Mouse (Mus musculus) left cerebral cortex, adult 8-10 months (tissue): ENCODE data around the gene Tmem127. TPM values are rescaled to one million over a fixed set of nuclear protein-coding genes. Genes with fewer than 3 reads are reported as not detected.
"Not testable (repeated sequence)": the region's sequence is repeated elsewhere in the genome, so short reads cannot be mapped to it uniquely, and the experiment has no call there.

Experiments
- DNase-seq, 2 experiments: peaks; one replicate each; pipeline ENCODE4 v3.0.0; 2022; ENCODE audit warnings: low spot score in 2 of 2
- total RNA-seq, 4 experiments: library from RNA; stranded (reverse); gene quantifications; 2 replicates each; pipeline ENCODE4 v1.2.4; 2022

Gene Tmem127
- total RNA-seq: 10 to 100 TPM; 71.7 to 82.1 (median 77.1) TPM

DNA sequence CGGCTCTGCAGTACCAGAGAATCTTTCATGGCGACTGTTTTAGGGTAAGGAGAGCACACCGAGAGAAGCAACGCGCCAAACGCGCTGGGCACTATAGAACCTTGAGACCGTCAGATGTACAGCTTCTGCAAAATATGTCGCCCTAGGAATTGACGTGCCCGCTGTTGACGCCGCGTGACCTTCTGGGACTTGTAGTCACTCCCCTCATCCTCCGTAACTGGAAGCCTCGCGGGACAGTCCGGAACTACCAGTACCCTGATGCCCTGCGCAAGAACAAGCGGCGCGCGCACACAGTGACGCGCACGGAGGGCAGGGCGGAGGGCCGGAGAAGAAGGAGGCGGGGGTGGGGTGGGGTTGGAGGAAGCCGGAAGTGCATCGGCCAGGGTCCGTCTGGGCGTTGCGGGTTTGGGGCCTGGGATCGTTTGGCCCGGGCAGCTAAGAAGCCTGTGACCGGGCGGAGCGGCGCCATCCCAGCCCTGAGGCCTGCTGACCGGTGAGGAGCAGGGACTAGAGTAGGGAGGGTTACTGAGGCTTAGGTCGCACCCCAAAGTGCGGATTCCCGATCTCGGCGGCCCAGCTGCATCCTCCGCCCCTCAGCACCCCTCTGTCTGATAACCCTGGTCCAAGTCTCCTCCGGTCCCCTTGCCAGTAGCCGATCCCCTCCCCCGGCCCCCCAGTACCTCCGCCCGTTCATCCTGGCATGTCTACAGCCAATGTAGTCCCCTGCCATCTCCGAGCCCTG is at the start of gene Tmem127, which contains the start of gene Ciao1:
Tmem127 (plus strand) TSS at position 317 of the 742 bp plus-strand sequence.
Ciao1 (minus strand) TSS at position 225 of the 742 bp plus-strand sequence.
- peak; percentile 90 to 98 for DNase-seq

DNA sequence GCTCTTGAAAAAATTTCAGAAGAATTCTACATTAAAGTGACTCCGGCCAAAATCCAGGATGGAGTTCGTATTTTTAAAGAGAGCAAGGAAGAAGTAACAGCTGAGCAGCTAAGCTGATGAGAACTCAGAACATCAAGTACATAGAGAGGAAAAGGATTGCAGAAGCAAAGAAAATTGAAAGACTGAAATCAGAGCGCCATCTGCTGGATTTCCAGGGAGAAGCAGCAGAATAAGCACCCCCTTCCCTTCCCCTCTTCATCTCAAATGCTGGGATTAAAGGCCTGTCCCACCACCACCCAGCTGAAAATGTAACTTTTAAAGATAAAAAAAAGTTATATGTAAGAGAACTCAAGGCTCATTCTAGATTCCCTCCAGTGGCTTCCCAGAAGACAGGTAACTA is 42.8 kb upstream of the Tmem127 start:
- peak in 1 of 2 experiments; percentile 23 for DNase-seq

DNA sequence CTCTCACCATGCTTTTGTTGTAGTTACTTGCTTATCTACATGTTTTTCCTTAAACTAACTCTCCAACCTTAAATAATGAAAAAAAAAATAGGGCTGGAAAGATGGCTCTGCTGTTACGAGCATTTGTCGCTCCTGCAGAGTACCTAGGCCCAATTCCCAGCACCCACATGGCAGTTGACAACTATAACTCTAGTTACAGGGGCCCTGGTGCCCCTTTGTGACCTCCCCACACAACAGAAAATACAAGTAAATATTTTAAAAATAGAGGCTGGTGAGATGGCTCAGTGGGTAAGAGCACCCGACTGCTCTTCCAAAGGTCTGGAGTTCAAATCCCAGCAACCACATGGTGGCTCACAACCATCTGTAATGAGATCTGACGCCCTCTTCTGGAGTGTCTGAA is 41.8 kb upstream of the Tmem127 start:
- DNase-seq: not testable (repeated sequence)

DNA sequence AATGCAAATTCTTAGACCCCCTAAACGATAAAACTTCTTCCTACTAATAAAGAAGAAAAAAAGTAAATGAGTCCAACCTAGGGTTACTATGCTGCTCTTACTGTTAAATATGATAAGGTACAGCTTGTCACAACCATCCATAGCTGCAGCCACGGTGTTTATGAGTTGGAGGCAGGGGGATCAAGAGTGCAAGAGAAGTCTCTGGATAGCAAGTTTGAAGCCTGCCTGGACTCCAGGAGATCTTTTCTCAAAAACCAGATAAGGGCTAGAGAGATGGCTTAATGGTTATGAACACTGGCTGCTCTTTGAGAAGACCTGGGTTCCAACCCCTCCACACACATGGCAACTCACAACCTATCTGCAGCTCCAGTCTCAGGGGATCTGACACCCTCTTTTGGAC is 40.8 kb upstream of the Tmem127 start:
- no peak for DNase-seq

DNA sequence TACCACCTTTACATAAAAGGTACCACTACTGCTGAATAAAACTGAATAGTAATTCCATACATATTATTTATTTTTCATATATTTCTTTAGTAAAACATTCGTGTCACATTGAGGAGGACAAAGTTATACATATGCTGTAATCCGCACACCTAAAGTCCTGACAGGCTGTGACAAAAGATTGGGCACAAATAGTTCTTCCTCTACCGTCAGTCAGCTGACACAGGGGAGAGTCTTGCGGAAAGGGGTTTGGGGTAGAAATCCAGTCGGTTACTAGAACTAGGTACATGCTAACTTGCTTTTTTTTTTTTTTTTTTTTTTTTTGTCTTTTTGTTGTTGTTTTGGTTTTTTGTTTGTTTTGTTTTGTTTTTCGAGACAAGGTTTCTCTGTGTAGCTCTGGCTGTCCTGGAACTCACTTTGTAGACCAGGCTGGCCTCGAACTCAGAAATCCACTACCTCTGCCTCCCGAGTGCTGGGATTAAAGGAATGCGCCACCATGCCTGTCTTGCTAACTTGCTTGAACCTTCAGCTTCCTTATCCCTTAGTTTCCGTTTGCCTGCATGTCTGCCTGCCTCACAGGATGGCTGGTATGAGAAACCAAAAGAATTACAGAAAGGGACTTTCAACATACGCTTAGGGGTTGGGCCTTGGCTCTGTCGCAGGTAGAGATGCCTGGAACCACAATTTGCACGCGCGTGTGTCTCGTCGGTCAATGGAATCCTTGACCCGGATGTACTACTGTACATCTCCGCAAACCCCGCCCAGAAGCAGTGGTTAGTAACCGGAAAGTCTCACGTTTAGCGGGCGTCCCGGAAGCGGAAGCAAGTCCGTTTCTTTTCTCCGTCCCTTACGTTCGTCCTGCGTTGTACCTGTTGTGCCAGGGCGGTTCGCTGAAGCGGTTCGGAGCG is 39.9 kb upstream of the Tmem127 start, which contains the start of the genes 1810024B03Rik and Snrnp200:
1810024B03Rik (minus strand) TSS at position 734 of the 905 bp plus-strand sequence.
Snrnp200 (plus strand) TSS at position 840 of the 905 bp plus-strand sequence.
- DNase-seq: peak; percentile 91 to 94

DNA sequence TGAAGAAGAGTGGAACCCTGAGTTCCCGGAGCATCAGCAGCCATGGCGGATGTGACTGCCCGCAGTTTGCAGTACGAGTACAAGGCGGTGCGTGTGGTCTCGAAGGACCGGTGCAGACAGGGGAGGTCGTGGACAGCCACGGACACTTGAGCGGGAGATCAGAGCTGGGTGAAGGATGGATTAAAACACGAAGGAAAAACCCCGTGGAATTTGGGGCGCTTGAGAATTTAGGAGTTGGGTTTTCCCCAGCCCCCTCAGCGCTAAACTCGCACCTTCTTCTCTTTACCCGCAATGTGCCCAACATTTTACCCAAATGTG is 39.3 kb upstream of the Tmem127 start:
- no peak for DNase-seq

DNA sequence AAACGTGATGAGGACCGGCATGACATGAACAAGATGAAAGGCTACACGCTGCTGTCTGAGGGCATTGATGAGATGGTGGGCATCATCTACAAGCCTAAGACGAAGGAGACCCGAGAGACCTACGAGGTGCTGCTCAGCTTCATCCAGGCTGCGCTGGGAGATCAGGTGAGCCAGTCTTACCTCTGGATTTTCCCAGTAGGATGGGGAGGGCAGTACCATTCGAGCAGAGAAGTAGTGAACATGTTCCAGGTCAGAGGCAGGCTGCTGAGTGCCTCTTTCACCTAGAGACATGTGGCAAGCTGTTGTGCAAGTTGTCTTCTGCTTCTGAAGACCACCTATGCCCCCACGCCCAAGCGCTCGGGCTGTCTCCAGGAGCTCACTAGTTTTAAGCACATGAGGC is 37.0 kb upstream of the Tmem127 start:
- DNase-seq: no peak

DNA sequence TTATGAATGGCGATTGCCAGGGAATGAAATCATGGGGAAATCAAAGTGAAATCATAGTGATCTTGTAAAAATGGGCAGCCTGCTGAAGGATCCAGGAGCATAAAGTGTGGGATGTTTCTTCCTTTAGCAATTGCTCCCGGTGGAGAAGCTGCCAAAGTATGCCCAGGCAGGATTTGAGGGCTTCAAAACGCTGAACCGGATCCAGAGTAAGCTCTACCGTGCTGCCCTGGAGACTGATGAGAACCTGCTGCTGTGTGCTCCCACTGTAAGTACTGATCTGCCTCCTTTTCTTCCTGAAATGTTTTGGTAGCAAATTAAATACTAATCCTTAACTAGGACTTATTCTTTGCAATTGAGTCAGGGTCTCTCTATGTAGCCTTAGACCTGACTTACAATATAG is 30.0 kb upstream of the Tmem127 start:
- no peak for DNase-seq

DNA sequence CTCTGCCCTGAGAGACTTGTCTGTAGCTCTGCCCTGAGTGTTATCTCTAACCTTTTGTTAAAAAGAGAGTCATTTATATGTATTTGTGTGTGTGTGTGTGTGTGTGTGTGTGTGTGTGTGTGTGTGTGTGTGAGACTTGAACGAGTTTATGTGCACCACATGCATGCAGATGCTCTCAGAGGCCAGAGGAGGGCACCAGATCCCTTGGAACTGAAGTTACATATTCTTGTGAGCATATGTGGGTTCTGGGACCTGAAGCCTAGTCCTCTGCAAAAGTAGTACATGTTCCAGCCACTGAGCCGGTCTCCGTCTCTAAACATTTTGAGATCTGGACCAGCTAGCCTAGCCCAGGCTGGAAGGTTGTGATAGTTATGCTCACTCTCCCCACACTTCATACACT is 22.4 kb upstream of the Tmem127 start:
- DNase-seq: no peak

DNA sequence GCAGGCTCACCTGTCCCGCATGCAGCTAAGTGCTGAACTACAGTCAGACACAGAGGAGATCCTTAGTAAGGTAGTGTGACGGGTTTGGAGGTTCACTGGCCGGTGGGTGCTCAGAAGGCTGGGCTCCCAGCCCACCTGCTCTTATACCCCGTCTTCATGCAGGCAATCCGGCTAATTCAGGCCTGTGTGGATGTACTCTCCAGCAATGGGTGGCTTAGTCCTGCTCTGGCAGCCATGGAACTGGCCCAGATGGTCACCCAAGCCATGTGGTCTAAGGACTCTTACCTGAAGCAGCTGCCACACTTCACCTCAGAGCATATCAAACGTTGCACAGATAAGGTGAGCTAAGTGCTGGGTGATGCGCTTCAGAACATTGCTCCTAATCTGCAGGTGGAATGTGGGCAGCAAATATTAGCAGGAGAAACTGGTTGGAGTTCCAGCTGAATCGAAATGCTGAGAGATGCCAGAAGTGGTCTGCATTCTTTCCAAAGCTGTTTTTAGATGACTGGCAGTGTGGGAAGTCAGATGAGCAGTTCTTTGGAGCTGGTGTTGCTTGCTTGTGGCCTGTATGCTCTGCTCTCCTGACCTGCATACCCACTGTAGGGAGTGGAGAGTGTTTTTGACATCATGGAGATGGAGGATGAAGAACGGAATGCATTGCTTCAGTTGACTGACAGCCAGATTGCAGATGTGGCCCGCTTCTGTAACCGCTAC is 9.7 kb upstream of the Tmem127 start:
- no peak for DNase-seq

DNA sequence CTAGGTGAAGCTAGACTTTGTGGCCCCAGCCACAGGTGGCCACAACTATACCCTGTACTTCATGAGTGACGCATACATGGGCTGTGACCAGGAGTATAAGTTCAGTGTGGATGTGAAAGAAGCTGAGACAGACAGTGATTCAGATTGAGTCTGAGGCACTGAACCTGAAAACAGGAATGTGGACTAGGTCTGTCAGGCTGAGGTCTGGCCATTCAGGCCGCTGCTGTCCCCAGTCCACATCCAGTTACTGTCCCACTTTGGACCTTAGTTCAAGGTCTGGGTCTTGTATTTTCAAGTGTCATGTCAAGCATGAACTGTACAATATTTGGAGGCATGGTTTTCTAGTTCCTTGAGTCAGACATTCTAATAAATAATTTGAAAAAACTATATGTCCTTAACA is 7.6 kb upstream of the Tmem127 start:
- DNase-seq: no peak

DNA sequence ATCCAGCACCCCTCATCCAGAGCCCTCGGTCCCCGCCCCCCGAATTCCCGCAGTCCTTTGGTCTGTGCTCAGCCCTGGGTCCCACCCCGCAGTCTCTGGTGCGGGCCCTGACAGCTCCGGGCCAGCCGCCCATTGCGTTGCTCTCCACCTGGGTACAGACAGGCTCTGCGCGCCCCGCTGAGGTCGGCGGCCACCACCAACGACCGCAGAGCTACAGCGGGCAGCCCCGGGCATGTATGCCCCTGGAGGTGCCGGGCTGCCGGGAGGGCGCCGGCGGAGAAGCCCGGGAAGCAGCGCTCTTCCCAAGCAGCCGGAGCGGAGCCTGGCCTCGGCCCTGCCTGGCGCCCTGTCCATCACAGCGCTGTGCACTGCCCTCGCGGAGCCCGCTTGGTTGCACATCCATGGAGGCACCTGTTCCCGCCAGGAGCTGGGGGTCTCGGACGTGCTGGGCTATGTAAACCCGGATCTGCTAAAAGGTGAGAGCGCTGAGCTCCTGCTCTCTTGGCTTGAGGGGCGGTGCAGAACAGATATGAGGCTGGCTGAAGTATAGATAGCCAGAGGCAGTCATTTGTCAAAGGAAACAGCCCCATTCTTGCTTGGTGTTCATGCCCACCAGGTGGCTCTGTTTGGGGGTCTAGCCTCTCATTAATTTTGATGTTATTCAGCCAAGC is 761 bp downstream of the Tmem127 start:
- DNase-seq: peak; percentile 26 to 33

DNA sequence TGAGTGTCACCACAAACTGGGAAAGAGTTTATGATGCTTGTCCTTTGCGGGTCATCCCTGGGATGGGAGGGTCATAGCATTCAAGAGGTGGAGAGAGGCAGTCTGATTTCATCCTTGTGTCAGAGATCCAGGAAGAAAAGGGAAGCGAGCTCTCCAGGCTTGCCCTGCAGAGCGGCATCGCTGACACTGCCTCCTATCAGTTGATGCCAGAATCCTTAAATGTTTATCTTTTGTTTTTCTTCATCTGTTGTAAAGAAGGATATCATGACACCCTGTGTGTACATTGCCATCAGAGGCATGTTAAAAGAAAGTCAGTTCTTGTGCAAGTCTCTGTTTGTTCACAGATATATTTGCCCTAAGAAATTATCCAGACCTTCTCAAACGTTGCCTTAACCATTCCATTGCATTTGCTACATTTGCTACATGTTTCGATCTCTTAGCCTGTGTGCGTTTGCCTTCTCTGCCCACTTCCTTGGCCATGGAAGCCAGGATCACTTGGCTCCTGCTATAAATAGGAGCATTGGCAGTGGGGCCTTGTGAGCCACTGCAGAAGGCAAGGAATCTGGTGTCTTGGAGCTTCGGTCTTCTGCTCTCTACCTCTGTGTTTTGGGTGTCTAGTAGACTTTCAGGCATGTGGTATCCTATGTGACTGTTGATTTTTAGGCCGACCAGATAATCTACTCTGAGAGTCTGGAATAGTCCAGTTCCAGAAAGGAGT is 2.7 kb downstream of the Tmem127 start:
- no peak for DNase-seq

DNA sequence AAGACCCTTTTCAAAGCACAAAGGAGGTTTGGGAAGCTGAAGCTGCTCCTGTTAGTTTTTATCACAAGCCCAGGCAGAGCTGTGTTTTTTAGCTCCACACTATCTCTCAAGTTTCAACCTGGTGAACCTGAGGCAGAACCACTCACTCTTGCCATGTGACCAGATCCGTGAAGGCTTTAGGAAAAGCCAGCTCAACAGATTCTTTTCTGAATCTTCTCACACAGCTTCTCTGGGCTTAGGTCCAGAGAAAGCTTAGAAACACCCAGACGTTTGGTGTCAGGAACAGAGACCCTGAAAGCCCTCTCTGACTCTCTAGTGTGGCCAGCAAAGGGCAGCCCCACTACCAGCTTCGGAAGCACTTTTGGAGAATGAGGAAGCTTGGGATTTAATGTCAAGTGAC is 3.7 kb downstream of the Tmem127 start:
- DNase-seq: no peak

DNA sequence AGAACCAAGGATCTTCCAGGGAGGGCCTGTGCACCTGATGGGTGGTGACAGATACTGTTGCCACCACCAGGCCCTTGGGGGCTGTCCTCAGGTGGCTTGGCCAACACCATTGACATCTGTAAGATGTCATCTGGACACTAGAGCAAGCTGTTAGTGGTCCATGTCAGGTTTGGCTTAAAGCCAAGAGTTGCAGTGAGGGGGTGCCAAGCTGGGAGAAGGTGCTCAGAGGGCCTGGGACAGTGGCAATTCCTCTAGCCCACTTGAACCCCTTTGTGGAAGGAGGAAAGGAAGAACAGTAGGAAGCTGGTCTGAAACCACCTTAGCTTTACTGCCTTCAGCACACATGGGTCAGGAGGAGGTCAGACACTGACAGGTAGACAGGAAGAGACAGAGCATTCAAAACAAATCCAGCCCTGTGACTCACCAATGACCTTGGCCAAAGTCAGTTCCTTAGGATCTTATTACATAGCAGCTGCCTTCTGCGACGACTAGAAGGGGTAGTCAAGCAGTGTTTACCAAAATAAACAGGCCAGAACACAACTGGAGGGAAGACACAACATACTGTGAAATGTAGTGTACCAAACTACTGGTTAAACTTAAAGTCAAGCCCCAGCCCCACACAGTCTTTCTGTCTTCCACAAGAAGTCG is 4.3 kb downstream of the Tmem127 start:
- DNase-seq: no peak

DNA sequence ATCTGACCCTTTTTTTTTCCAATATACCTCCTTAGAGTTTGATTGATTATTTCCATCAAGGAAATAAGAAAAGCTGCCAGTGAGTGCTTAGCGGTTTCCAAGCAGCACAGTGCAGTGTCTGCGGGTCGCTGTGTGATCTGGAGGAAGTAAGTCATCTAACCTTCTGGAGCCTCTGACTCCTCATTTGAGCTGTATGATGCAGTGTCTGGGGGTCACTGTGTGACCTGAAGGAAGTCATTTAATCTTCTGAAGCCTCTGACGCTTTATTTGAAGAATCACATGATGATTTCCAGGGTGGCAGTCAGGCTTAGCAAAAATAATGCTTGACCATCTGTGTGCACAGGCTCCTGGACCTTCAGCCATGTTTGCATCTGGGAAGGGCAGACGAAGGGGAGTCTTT is 5.1 kb downstream of the Tmem127 start:
- no peak for DNase-seq

DNA sequence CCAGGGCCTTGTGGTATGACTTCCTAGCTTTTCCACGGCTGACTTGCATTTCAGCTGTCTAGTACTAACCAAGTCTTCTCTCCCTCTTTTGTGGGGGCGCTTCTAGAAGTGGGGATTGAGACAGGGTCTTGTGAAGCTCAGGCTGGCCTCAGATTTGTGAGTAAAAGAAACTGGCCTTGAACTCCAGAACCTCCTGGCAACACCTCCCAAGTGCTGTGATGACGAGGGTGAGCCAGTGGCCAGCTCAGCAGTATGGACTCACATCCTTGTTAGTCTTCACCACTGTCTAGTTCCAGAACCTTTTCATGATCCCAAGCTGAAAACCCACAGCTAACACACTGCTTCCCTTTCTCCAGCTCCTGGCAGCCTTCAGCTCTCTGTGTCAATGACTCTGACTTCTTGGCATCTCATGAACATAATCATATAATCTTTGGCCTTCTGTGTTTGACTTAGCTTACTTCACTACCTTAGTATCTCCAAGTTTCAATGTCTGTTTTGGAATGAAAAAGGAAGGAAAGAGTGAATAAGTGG is 7.0 kb downstream of the Tmem127 start:
- DNase-seq: no peak

DNA sequence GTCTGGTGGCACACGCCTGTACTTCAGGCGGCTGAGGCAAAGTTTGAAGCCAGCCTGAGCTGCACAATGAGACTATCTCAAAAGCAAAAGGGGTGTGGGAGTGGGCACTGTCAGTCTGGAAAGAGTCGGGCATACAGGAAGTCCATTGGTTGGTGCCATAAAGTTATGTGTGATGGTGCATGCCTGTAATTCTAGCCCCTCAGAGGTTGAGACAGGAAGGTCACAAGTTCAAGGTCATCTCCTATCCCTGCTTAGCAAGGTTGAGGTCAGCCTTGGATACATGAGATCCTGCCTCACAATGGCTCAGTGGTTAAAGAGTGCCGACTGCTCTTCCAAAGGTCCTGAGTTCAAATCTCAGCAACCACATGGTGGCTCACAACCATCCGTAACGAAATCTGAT is 7.6 kb downstream of the Tmem127 start:
- DNase-seq: no peak

DNA sequence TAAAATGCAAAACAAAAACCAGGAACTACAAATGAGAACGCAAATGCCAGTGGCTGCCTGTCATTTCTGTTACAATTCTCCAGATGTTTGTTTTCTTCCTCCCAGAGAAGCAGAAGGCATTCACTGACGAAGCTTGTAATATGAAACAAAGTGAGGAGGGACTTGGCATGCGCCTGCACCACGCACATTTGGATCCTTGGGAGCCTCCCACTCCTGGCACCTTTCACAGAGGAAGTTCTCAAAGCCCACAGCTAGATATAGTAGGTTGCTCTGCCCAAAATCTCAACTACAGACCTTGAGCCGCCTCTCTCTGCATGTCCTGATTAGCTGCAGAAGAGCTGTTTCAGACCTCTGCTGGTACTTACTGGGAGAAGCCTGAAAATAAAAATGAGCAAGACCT is 11.6 kb downstream of the Tmem127 start:
- DNase-seq: no peak

DNA sequence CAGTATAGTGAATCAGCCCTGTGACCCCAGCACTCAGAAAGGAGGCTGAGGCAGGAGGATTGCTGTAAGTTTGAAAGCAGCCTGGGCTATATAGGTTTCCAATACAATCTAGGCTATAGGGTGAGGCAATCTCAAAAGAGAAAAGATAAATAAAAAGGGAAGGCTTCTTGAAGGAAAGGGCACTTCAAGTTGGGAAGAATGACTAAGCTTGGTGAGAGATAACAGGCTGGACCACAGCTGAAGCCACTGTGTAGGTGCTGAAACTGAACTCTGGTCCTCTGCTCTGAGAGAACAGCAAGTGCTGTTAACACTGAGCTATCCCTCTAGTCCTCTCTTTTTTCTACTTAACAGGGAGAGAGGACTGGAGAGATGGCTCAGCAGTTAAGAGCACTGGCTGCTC is 14.8 kb downstream of the Tmem127 start:
- DNase-seq: no peak
